Mouse (Mus musculus): ENCODE measurements around the gene Plxnc1.

DNA sequence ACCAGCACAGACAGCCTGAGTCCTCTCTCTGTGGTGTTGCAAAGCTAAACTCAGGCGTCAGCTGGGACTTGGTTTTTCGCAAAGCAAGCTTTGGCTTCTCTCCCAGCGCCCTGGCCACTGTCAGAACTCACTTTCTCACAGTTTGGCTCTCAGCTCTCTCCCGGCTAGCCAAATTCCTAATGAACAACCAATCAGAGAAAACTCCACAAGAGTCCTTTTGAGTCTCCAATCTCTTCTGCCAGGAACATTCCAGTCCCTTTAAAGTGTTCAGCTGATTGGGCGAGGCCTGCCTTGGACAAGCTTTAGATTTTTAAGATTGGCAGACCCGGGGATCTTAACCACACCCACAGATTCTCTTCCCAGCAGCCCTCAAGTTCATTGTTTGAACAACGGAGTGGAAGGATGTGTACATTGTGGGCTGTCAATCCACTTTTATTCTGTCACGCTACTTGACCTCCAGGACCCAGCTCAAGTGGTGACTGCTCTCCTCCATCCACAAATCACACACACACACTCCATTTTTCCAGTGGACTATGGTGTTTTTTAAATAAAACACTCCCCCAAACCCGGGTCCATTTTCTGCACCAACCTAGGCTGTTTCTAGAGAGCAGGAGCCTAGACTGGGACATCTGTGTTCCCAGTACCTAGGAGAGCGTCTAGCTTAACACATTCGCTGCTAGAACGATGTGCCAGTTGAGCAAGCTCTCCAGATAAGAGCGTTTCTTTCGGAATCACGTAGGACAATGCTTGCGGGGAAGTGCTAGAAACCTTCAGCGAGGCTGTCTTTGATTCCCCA lies 46.3 kb upstream of the Plxnc1 start:
- TF ChIP-seq MYOG (IDR thresholded peaks at IDR 0.05; ENCODE audit: control insufficient read depth, extremely low read depth, insufficient read length) (no peak), CEBPB (IDR thresholded peaks at IDR 0.05; ENCODE audit: low read depth) (no peak), CTCF (IDR thresholded peaks at IDR 0.05; ENCODE audit: control insufficient read depth, insufficient read depth, insufficient read length) (no peak)

Data from C2C12 (cell line).